Mouse (Mus musculus) v-Abl transformed pro-B cells (cell line): ENCODE results near the gene Itgb1.

Experiments used
- in situ Hi-C, 2 experiments: fragments of 400-800 bp; cut with MboI; formaldehyde crosslinking; loops; one replicate each; pipeline ENCODE4 v1.15.1; 2025; ENCODE audit not compliant: unreplicated experiment in 2 of 2

The Itgb1 gene

DNA sequence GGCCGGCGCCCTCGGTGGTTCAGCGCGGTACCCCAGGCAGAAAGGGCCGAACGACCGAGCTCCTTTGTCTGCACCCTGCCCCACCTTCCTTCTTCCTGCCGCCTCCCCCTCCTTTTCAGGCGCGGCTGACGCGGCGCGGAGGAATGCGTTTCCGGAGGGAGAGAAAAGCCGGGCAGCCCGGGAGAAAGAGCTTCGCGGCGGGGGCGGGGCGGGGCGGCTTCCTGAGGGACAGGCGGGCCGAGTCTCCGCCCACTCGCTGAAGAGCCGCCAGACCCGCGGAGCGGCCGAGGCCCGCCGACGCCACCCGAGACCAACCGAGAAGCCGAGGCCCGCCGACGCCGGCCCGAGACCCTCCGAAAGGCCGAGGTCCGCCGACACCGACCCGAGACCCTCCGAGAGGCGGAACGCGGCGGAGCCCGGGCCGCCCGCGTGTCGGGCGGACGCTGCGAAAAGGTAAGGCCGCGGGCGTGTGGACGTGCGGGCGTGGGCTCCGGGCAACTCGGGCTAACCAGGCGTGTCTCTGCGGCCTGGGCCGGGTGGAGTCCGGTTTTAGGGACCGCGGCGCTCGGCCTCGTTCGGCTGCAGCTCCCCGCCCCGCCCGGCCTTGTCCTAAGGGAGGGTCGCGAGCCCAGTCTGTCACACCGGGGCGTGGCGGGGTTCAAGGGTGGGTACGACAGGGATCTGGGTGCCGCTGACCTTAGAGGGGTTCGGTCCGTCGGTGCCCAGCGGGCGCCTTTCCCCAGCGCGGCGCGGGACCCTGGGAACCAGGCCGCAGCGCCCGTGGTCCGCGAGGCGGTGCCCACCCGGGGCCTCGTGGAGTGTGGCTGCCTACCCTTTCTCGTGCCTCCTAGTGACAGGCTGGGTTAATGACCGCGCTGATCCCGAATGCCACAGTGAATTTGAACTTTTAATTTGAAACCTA lies at the start of gene Itgb1:
Gene Itgb1 (plus strand): TSS at position 148 of the 922 bp plus-strand sequence.
- in situ Hi-C loops = loop anchor here in 1 of 2 experiments (25.0 kb wide), 1 partner anchor 1723 kb away; the partner anchor contains the start of gene Rbm34

DNA sequence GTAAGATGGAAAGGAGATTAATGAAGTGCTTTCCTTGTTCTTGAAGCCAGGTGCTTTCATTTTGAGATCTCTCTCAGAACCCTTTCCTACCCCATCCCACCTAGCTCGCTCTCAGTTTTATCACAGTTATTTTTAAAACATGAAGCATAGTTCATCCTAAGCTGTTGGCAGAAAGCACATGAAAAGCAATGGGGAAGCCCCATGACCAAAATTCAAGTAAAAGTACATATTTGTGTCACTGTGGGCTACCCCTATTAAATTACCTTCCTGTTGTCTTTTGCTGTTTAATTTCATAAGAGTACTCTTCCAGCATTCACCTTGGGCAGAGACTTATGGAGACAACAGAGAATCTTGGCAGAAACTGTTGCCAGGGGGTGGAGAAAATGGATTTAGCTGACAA lies 42.4 kb upstream of the Itgb1 start:
- in situ Hi-C loops = no loop called here

DNA sequence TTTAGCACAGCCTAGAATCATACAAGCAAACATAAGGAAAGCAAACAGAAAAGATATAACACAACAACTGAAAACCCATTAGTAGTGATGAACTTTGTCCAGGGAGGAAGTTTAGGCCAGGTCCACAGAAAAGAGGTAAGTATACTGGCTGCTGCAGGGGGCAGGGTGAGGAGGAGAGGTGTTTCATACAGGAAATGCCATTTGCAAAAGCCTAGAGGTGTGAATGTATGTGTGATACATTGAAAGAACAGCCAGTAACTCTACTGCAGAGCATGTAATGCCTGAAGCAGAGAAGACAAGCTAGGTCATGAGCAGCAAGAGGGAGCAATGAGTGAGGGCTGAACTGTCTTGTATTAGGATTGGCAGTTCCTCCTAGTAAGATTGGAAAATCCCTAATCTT lies 40.0 kb upstream of the Itgb1 start:
- in situ Hi-C loops = no loop called here

GRCm38 (mm10) chr8:128646456-128646855 lies 39.0 kb upstream of the Itgb1 start:
- in situ Hi-C loops = no loop called here

DNA sequence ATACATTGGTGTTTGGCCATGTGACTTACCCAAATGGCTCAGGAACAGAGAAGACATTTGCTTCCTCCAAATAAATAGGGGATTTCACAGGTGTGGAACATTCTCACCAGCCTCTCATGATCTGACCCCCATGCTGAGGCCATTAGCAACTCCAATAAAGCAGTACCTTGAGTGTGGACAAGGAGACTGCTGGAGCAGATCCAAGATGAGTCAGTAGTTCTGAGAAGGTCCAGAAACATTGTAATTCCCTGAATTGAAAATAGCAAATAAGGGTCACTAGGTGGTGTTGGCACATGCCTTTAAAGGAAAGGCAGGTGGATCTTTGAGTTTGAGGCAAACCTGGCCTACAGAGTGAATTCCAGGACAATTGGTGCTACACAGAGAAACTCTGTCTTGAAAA lies 37.4 kb upstream of the Itgb1 start:
- in situ Hi-C loops = no loop called here

DNA sequence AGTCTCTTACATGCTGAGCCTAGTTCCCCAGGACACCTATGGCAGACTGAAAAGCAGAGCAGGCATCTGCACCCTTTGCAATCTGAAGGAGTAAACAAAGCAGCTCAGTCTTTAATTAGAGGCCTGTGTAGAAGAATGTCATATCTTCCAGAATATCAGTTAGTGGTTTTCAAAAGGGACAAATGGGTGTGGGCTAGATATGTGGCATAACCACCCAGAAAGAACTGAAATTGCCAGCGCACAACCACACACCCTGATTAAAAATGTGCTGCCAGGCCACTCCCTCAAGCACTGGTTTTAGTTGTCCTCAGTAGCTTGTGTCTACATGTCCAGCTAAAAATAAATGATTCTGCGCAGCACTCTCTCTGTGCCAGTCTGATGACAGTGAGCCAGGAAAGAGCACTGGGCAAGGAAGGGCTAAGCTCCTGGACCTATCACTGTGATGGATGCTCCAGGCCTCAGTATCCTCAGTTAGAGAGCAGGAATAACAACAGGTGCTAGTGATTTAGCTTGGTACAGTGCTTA lies 35.1 kb upstream of the Itgb1 start:
- in situ Hi-C loops = loop anchor here (5.0 to 10.0 kb wide), 2 partner anchors 56 to 62 kb away; no protein-coding TSS in a partner anchor

- in situ Hi-C loops = loop anchor here (5.0 to 10.0 kb wide), 2 partner anchors 58 to 60 kb away; no protein-coding TSS in a partner anchor
Observed at GRCm38 (mm10) chr8:128652399-128653109, 32.9 kb upstream of the Itgb1 start.

DNA sequence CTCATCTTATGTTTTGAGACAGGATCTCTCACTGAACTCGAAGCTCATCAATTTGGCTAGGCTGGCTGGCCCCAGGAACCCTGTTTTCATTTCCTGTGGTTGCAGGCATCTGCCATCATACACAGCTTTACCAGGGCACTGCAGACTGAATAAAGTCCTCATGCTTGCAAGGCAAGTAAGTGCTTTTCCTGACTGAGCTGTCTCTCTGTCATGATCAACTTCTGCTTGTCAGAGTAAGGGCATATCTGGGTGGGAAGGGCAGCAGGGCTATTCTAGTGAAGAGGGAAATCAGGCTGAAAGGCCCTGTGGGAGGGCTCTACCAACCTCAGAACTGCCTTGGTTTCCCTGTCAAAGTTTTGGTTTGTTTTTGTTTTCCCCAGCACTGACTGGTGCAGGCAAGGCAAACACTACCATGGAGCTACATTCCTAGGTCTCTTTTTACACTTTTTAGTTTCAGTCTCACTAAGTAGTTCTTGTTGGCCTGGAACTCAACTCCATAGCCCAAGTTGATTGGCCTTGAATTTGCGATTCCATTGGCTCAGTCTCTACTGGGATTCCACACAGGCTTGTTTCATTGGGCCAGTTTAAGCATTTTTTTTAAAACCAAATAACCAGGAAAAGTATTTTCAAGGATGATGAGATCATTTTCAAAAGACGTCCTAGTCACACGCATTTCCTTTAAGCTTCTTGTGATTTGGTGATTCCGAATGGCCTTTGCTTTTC lies 31.7 kb upstream of the Itgb1 start:
- in situ Hi-C loops = loop anchor here (5.0 to 10.0 kb wide), 2 partner anchors 58 to 59 kb away; no protein-coding TSS in a partner anchor

GRCm38 (mm10) chr8:128654365-128655099 lies 30.9 kb upstream of the Itgb1 start:
- in situ Hi-C loops = loop anchor here (5.0 to 10.0 kb wide), 2 partner anchors 58 to 60 kb away; no protein-coding TSS in a partner anchor

- in situ Hi-C loops = no loop called here
Observed at GRCm38 (mm10) chr8:128662144-128662543, 23.3 kb upstream of the Itgb1 start.

DNA sequence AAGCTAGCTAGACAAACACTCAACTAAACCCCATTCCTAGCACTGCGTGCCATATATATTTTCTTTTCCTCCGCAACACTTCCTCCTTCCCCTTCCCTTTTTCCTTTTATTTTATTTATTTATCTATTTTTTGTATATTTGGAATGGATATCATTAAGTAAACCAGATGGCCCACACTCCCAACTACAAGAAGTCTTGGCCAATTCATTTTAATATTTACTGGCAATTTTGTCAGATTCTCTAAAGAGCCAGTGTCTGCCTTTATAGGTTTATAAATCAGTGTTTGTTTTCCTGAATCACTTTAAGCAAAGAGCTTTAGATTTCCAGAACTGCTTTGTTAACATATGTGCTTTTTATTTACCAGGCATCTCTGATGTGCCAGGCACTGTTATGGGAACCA lies 22.8 kb upstream of the Itgb1 start:
- in situ Hi-C loops = no loop called here

GRCm38 (mm10) chr8:128663106-128663505 lies 22.3 kb upstream of the Itgb1 start:
- in situ Hi-C loops = no loop called here

DNA sequence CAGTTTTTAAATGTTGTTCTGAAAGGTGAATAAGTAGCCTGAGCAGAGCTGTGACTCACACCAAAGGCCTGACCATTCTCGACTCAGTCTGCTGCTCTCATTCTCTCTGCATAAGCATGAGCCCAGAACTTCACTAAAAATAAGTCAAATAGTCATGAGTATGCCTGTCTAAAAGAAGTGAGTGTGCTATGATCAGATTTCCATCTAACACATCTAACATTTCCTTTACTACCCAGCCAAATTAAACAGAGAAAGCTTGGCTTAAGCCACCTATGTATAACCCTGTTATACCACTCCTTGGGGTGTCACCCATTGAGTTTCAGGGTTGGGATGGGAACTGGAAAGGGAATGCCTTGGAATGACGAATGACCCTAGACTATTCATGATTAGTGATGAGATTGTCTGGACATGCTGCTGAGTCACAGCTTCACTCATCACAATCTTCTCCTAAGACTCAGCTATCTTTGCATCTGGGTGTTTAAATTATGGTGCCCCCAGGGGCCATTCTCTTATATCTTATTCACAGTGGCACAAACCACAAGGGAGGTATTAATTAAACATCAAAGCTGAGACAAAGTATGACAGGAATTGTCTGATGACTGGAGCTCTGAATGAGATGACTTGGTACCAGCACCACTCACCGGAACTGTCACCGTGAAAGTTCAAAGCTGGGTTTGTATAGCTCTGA lies 18.7 kb upstream of the Itgb1 start:
- in situ Hi-C loops = no loop called here

DNA sequence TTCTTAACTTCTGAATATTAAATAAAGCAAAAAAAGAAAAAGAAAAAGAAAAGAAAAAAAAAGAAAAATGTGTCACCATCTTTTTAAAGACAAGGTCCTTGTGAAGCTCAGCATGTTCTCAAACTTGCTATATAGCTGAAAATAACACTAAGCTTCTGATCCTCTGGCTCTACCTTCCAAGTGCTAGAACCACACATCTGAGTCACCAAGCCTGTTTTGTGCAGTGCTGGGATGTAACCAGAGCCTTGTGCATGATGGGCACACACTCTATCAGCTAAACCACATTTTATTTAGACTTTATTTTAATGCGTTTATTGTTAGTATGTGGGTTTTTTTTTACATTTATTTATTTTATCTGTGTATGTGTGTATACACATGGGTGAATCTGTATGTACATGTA lies 13.6 kb upstream of the Itgb1 start:
- in situ Hi-C loops = no loop called here

DNA sequence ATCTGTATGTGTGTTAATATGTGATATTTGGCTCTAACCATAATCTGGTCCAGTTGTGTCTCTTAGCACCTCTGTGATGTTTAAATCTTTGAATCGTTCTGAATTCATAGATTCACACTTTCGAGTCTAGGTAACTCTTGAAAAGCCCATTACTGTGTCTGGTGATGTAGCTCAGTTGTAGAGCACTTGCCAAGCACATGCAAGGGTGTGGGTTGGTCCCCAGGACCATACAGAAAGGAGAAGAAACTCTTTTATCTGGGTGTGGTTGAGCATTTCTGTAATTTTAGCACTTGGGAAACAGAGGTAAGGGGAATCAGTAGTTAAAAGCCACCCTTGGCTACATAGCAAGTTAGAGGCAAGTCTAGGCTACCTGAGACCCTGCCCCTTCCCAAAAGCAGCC lies 13.0 kb upstream of the Itgb1 start:
- in situ Hi-C loops = no loop called here

- in situ Hi-C loops = no loop called here
Observed at GRCm38 (mm10) chr8:128672950-128673349, 12.5 kb upstream of the Itgb1 start.

DNA sequence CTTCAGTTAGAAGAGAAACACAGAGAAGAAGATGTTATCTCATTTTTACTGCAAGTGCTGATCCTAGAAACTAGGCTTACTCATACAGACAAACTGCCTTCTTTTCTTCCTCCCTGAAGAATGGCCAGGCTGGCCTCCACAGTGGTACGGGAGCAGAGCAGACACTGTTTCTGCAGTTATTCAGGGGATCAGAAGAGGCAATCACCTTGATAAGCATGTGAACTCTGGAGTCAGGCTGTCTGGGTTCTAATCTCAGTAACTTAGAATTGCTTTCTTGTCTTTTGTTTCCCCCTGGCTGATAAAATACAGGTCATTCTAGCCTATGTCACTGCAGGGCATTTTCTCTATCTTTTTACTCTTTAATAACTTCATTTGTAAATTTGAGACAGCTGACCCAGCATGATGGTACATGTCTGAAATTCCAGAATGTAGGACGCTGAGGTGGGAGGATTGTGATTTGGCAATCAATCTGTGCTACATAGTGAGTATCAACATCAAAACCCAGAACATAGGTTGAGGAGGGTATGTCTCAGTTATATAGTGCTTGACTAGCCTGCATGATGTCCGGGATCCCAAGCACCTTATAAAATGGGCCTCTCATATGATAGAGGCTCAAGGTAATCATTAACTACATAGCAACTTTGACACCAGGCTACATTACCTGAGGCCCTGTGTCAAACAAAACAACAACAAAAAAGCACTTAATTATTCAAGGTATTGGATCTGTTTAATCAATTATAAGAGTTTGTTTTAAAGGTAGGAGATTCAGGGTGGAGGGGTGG lies 9.4 kb upstream of the Itgb1 start:
- in situ Hi-C loops = loop anchor here in 1 of 2 experiments (25.0 kb wide), 1 partner anchor 1714 kb away; the partner anchor contains the start of gene Rbm34

DNA sequence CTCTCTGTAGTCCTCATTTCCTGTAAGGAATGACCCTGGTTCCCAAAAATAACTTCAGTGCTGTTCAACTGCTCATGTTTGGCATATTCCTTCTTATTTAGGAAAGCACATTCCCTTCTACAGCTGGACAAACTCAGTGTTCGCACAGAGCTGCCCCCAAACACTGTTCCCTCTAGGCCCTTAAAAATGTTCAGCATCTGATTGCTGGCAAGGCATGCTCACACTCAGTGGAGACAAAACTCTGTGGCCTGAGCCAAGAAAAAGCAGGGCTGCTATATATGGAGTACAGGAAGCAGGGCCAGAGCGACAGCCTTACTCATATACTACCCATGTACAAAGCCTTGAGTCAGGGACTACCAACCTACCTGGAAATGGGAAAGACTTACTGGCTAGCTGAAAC lies 5.5 kb upstream of the Itgb1 start:
- in situ Hi-C loops = loop anchor here in 1 of 2 experiments (25.0 kb wide), 1 partner anchor 1718 kb away; the partner anchor contains the start of gene Rbm34
